Mouse (Mus musculus): Measurements from ENCODE around the gene Xylt1. TPM values are rescaled to one million over a fixed set of nuclear protein-coding genes. Genes with fewer than 3 reads are reported as not detected.

Gene Xylt1
- polyA plus RNA-seq, 1 experiment from 2014 or later: 0.94 TPM

DNA sequence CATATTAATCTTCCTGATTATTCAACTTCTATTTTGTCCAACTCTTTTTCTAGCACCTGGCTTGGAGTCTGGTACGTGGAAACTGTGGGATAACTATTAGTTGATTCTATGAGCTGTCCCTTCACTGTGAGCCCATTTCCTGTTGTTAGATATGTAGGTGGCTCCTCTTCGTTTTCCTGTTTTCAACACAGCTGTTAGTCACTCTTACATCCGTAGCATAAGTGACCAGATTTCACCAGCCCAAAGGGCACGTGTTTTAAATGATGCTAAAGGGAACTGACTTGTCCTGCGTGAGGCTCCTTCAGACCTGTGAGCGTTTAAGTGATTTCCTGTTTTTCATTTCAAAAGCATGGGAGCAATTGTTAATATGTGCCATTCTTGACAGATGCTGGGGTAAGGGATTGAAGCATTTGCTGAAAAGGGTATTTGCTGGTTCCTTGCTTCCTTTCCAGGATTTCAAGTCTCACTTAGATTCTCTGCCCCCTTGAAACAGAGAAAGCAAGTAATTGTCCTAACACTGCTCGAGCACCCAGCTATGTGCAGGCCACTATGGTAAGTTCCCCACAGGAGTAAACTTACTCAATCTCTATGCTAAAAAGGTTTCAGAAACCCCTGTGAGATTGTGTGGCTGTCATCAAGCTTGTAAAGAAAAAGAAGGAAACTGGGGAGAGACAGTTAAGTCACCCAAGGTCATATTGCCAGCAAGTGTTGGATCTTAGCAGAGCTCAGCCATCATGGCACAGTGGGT is 105.8 kb downstream of the Xylt1 start:
- Histone ChIP-seq H3K27ac (replicated peaks) (no peak overlapping the region), H3K4me3 (no peak overlapping the region), H3K9ac (no peak overlapping the region), H3K4me1 (peaks cover 9% of the 10 kb centered on the region), H3K27me3 (replicated peaks) (no peaks in the 10 kb centered on the region), H3K9me3 (no peaks in the 10 kb centered on the region), H3K36me3 (no peaks in the 10 kb centered on the region), H3K4me2 (no peak overlapping the region)
- 60% methylated on average over 7 of the region's 7 CpGs for WGBS
- no peak for ATAC-seq (ENCODE audit: extremely low read depth, insufficient number of reproducible peaks, low FRiP score, low TSS enrichment)

- Histone ChIP-seq H3K27ac (replicated peaks) (no peak overlapping the region), H3K4me1 (peaks cover 9% of the 10 kb centered on the region), H3K4me3 (no peak overlapping the region), H3K36me3 (no peaks in the 10 kb centered on the region), H3K9me3 (no peaks in the 10 kb centered on the region), H3K27me3 (replicated peaks) (no peaks in the 10 kb centered on the region), H3K4me2 (no peak overlapping the region), H3K9ac (no peak overlapping the region)
- WGBS: 76% methylated on average over 2 of the region's 2 CpGs
- ATAC-seq (ENCODE audit: extremely low read depth, insufficient number of reproducible peaks, low FRiP score, low TSS enrichment): no peak
These were observed 106.4 kb downstream of the Xylt1 start for GRCm38 (mm10) chr7:117487173-117487490.

DNA sequence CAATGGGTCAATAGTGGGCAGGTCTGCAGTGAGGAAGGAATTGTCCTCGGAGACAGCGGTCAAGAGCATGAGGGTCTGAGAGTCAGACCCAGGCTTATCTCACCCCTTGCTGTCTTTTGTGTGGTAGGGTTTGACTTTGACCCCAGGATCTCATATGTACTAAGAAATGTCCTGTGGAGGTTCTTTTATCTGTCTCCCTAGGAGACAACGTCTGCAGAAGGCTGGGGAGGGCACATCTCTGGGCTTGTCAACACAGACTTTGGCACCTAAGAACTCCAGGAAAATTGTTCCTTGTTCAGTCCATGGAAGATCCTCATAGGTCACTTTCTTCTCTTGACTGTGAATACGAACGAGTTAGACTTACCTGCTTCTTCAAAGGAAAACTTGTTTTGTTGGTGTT is 109.2 kb downstream of the Xylt1 start:
- 48% methylated on average over 5 of the region's 5 CpGs for WGBS

GRCm38 (mm10) chr7:117490500-117491205 is 109.9 kb downstream of the Xylt1 start:
- WGBS: 64% methylated on average over 9 of the region's 9 CpGs
- Histone ChIP-seq H3K4me2 (no peak overlapping the region), H3K4me3 (no peak overlapping the region), H3K36me3 (no peaks in the 10 kb centered on the region), H3K9me3 (no peaks in the 10 kb centered on the region), H3K4me1 (peaks cover 9% of the 10 kb centered on the region), H3K27me3 (replicated peaks) (no peaks in the 10 kb centered on the region), H3K27ac (replicated peaks) (no peak overlapping the region), H3K9ac (no peak overlapping the region)
- no peak for ATAC-seq (ENCODE audit: extremely low read depth, insufficient number of reproducible peaks, low FRiP score, low TSS enrichment)

More for the DNA sequence above, 109.2 kb downstream of the Xylt1 start:
- Histone ChIP-seq H3K4me3 (no peak overlapping the region), H3K9ac (no peak overlapping the region), H3K4me1 (peaks cover 9% of the 10 kb centered on the region), H3K36me3 (no peaks in the 10 kb centered on the region), H3K4me2 (no peak overlapping the region), H3K9me3 (no peaks in the 10 kb centered on the region), H3K27ac (replicated peaks) (no peak overlapping the region), H3K27me3 (replicated peaks) (no peaks in the 10 kb centered on the region)
- ATAC-seq (ENCODE audit: extremely low read depth, insufficient number of reproducible peaks, low FRiP score, low TSS enrichment): no peak

- WGBS: 75% methylated on average over 5 of the region's 5 CpGs
- H3K9ac ChIP-seq: no peak overlapping the region
These were observed 110.7 kb downstream of the Xylt1 start for GRCm38 (mm10) chr7:117491495-117491894.

GRCm38 (mm10) chr7:117494210-117494609 is 113.4 kb downstream of the Xylt1 start:
- no peak overlapping the region for H3K9ac ChIP-seq
- H3K4me2 ChIP-seq: no peak overlapping the region
- no peak for ATAC-seq (ENCODE audit: extremely low read depth, insufficient number of reproducible peaks, low FRiP score, low TSS enrichment)
- H3K27me3 ChIP-seq (replicated peaks): no peaks in the 10 kb centered on the region
- peaks cover 14% of the 10 kb centered on the region for H3K4me1 ChIP-seq
- 78% methylated on average over 6 of the region's 6 CpGs for WGBS
- no peak overlapping the region for H3K27ac ChIP-seq (replicated peaks)
- H3K36me3 ChIP-seq: no peaks in the 10 kb centered on the region
- H3K4me3 ChIP-seq: no peak overlapping the region
- no peaks in the 10 kb centered on the region for H3K9me3 ChIP-seq

More at GRCm38 (mm10) chr7:117491495-117491894, 110.7 kb downstream of the Xylt1 start:
- Histone ChIP-seq H3K4me1 (peaks cover 9% of the 10 kb centered on the region), H3K4me2 (no peak overlapping the region), H3K9me3 (no peaks in the 10 kb centered on the region), H3K27me3 (replicated peaks) (no peaks in the 10 kb centered on the region), H3K4me3 (no peak overlapping the region), H3K27ac (replicated peaks) (no peak overlapping the region), H3K36me3 (no peaks in the 10 kb centered on the region)
- no peak for ATAC-seq (ENCODE audit: extremely low read depth, insufficient number of reproducible peaks, low FRiP score, low TSS enrichment)

- Histone ChIP-seq H3K27me3 (replicated peaks) (no peaks in the 10 kb centered on the region), H3K4me1 (peaks cover 14% of the 10 kb centered on the region), H3K9me3 (no peaks in the 10 kb centered on the region), H3K4me2 (no peak overlapping the region), H3K36me3 (no peaks in the 10 kb centered on the region), H3K4me3 (no peak overlapping the region), H3K27ac (replicated peaks) (no peak overlapping the region), H3K9ac (no peak overlapping the region)
- WGBS: 86% methylated on average over 8 of the region's 8 CpGs
- no peak for ATAC-seq (ENCODE audit: extremely low read depth, insufficient number of reproducible peaks, low FRiP score, low TSS enrichment)
These were observed 114.0 kb downstream of the Xylt1 start for GRCm38 (mm10) chr7:117494618-117495310.

DNA sequence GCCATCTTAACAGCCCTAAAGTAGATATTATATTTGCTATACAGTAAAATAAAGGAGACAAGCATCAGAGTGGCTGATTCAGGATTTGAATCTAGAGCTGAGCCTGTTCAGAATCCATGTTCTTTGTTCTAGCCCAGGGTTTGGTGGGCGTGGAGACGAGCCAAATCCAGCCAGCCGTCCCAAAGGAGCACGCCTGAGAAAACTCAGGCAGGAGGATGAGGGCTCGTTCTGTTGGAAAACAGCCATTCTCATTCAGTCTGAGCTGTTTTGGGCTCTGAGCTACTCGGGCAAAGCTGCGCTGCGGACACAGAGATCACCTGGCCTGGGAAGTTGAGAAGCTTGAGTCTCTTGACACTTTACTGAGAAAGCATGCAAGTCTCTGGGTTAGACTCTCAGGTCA is 115.0 kb downstream of the Xylt1 start:
- 0 out of 2 replicates have a peak, but pooled peaks cover 1% of the 10 kb centered on the region for H3K9me3 ChIP-seq
- no peak overlapping the region for H3K4me3 ChIP-seq
- no peaks in the 10 kb centered on the region for H3K27me3 ChIP-seq (replicated peaks)
- WGBS: 74% methylated on average over 8 of the region's 8 CpGs
- ATAC-seq (ENCODE audit: extremely low read depth, insufficient number of reproducible peaks, low FRiP score, low TSS enrichment): no peak
- no peak overlapping the region for H3K27ac ChIP-seq (replicated peaks)
- no peaks in the 10 kb centered on the region for H3K36me3 ChIP-seq
- peaks cover 9% of the 10 kb centered on the region for H3K4me1 ChIP-seq
- H3K4me2 ChIP-seq: no peak overlapping the region
- H3K9ac ChIP-seq: no peak overlapping the region

- no peak overlapping the region for H3K9ac ChIP-seq
- H3K27me3 ChIP-seq (replicated peaks): no peaks in the 10 kb centered on the region
- no peak overlapping the region for H3K4me3 ChIP-seq
- ATAC-seq (ENCODE audit: extremely low read depth, insufficient number of reproducible peaks, low FRiP score, low TSS enrichment): no peak
- peaks cover 8% of the 10 kb centered on the region; the same call in 1 of the 2 replicates for H3K9me3 ChIP-seq
- H3K4me1 ChIP-seq: peaks cover 5% of the 10 kb centered on the region
- no peak overlapping the region for H3K27ac ChIP-seq (replicated peaks)
- WGBS: 60% methylated on average over 2 of the region's 2 CpGs
- H3K4me2 ChIP-seq: no peak overlapping the region
- peaks cover 4% of the 10 kb centered on the region; the same call in 1 of the 2 replicates for H3K36me3 ChIP-seq
These were observed 117.4 kb downstream of the Xylt1 start for GRCm38 (mm10) chr7:117498173-117498572.

DNA sequence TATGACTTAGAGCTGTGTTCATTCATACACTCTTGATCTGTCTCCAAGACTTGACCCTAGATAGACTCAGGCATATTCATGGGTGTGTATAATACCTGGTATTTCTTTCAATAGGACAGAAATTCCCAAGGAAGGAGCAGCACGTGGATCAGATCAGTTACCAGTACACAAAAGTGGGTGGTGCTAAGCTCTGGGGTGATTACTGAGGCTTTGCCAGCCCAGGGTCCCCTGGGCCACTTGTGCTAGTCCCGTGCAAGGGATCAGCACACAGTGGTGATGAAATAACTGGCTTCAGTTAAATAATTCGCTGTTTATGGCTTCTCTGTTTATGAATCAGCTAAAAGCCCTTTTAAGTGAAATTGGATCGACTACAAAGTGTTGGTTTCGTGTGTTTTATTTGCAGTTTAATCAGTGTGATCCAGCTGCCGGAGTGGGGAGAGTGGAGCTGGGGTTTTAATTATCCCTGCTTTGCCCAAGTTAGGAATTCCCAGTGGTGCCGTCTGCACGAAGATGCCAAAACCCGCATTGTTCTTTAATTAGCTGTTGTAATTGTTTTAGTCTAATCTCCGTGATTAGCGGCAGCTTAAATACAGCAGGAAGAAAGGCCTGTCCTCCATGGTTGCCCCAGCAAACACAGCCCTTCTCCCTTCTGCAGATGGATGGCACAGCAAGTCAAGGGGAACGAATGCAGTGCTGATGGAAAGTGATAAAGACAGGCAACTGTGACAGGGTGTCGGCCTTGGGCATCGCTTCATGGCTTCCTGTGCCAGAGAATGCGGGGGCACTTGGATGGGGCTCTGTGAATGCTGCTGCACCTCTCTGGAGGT is 120.8 kb downstream of the Xylt1 start:
- no peak for ATAC-seq (ENCODE audit: extremely low read depth, insufficient number of reproducible peaks, low FRiP score, low TSS enrichment)
- peaks cover 8% of the 10 kb centered on the region; the same call in 1 of the 2 replicates for H3K9me3 ChIP-seq
- WGBS: 83% methylated on average over 15 of the region's 15 CpGs

GRCm38 (mm10) chr7:117502415-117502814 is 121.6 kb downstream of the Xylt1 start:
- H3K4me2 ChIP-seq: no peak overlapping the region
- ATAC-seq (ENCODE audit: extremely low read depth, insufficient number of reproducible peaks, low FRiP score, low TSS enrichment): no peak
- WGBS: 71% methylated on average over 5 of the region's 5 CpGs
- H3K9me3 ChIP-seq: peaks cover 8% of the 10 kb centered on the region; the same call in 1 of the 2 replicates
- H3K4me3 ChIP-seq: no peak overlapping the region
- H3K27me3 ChIP-seq (replicated peaks): no peaks in the 10 kb centered on the region
- H3K27ac ChIP-seq (replicated peaks): no peak overlapping the region
- no peak overlapping the region for H3K9ac ChIP-seq
- H3K36me3 ChIP-seq: peaks cover 4% of the 10 kb centered on the region; the same call in 1 of the 2 replicates
- no peaks in the 10 kb centered on the region for H3K4me1 ChIP-seq

More for the DNA sequence above, 120.8 kb downstream of the Xylt1 start:
- no peak overlapping the region for H3K4me2 ChIP-seq
- H3K27ac ChIP-seq (replicated peaks): no peak overlapping the region
- no peaks in the 10 kb centered on the region for H3K27me3 ChIP-seq (replicated peaks)
- peaks cover 5% of the 10 kb centered on the region for H3K4me1 ChIP-seq
- peaks cover 4% of the 10 kb centered on the region; the same call in 1 of the 2 replicates for H3K36me3 ChIP-seq
- H3K9ac ChIP-seq: no peak overlapping the region
- no peak overlapping the region for H3K4me3 ChIP-seq

All from heart, embryonic 13.5 days (tissue).